Mouse (Mus musculus) erythroblast, embryonic 14.5 days (primary cell): ENCODE results near the gene Fibcd1.

ENCODE experiments used
- GATA1 ChIP-seq: IDR thresholded peaks from 2 replicates; pipeline ENCODE4 v1.6.1; 2012; ENCODE audit warnings: low read length, inconsistent platforms, mixed read lengths
- TAL1 ChIP-seq: IDR thresholded peaks from 3 replicates; pipeline ENCODE4 v1.6.1; 2012; ENCODE audit warnings: low read length, inconsistent platforms, mixed read lengths

GRCm38 (mm10) chr2:31863766-31864165 lies 18.0 kb upstream of the Fibcd1 start:
- TF ChIP-seq GATA1, result no peak
- TF ChIP-seq TAL1, result no peak
